ENCODE assay signal across 23 mouse cellular contexts in the genomic region with DNA sequence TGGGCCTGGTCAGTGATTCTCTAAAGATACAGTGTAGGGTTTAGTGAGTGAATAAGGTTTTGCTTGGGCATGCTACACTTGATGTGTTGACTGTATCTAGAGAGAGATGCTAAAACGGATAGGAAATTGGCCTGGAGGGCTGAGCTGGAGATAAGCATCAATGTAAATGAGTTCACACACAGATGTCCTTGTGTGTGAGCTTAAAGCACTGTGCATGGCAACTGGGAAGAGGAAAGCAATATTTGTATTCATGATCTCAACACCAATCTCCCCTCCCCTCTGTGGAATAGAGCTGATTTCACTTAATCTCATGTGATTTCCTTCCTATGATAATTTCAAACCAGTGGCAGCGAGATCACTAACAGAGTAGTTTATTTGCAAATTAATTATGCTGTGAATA. TPM values are rescaled to one million over a fixed set of nuclear protein-coding genes. Genes with fewer than 3 reads are reported as not detected.
"Had no signal": no experiment of that assay in that cellular context is flagged by ENCODE, and none has a peak within 500 bp of the region (broad histone marks: within the 10 kb centered on the region; RNA-seq: fewer than 3 reads in every experiment).

No protein-coding gene starts in this region.

- H3K4me3 ChIP-seq: kidney, embryonic 15.5 days; limb, embryonic 10.5 days; limb, embryonic 13.5 days; liver, embryonic 12.5 days; liver, embryonic 15.5 days; lung, embryonic 15.5 days; midbrain, embryonic 12.5 days; myocyte had no signal

- H3K4me1 ChIP-seq: kidney, embryonic 15.5 days; limb, embryonic 10.5 days; limb, embryonic 13.5 days; liver, embryonic 12.5 days; liver, embryonic 15.5 days; lung, embryonic 15.5 days; midbrain, embryonic 12.5 days had no signal

- H3K36me3 ChIP-seq: kidney, embryonic 15.5 days; limb, embryonic 10.5 days; limb, embryonic 13.5 days; liver, embryonic 12.5 days; liver, embryonic 15.5 days; lung, embryonic 15.5 days; midbrain, embryonic 12.5 days had no signal

- H3K4me2 ChIP-seq: kidney, embryonic 15.5 days; limb, embryonic 13.5 days; liver, embryonic 12.5 days; liver, embryonic 15.5 days; lung, embryonic 15.5 days; midbrain, embryonic 12.5 days had no signal

- ATAC-seq: liver, embryonic 12.5 days; midbrain, embryonic 16.5 days had no signal

- H3K9me3 ChIP-seq: kidney, embryonic 15.5 days; limb, embryonic 10.5 days; limb, embryonic 13.5 days; liver, embryonic 12.5 days; liver, embryonic 15.5 days; lung, embryonic 15.5 days; midbrain, embryonic 12.5 days had no signal

- H3K9ac ChIP-seq: kidney, embryonic 15.5 days; limb, embryonic 13.5 days; liver, embryonic 12.5 days; liver, embryonic 15.5 days; lung, embryonic 15.5 days; midbrain, embryonic 12.5 days had no signal

- DNase-seq: kidney, adult 8-10 months; kidney, postnatal 10 days; kidney, postnatal 4 days; layer of hippocampus, adult 9-11 months; liver; lung, adult 18-20 months; lung, postnatal 10 days; lung, postnatal 36 days; thymus, adult 18-20 months; thymus, postnatal 14 days; thymus, postnatal 4 days had no signal

- H3K27me3 ChIP-seq: kidney, embryonic 15.5 days; limb, embryonic 13.5 days; liver, embryonic 12.5 days; liver, embryonic 15.5 days; lung, embryonic 15.5 days; midbrain, embryonic 12.5 days had no signal

- H3K27ac ChIP-seq: kidney, embryonic 15.5 days; limb, embryonic 10.5 days; limb, embryonic 13.5 days; liver, embryonic 12.5 days; liver, embryonic 15.5 days; lung, embryonic 15.5 days; midbrain, embryonic 12.5 days had no signal

RNA-seq across cellular contexts. Expression of a gene that starts 7.3 kb away (rescaled TPM):
- total RNA-seq: layer of hippocampus, adult 18-20 months; layer of hippocampus, postnatal 25 days; left cerebral cortex, adult 18-20 months had no signal
- polyA plus RNA-seq: limb, embryonic 10.5 days; myocyte had no signal
